Mouse (Mus musculus): ENCODE measurements around the gene Specc1. TPM values are rescaled to one million over a fixed set of nuclear protein-coding genes. Genes with fewer than 3 reads are reported as not detected.

The Specc1 gene
- polyA plus RNA-seq, 1 experiment from 2014 or later, result 15.3 TPM

- no peak overlapping the region for H3K4me3 ChIP-seq
- no peaks in the 10 kb centered on the region for H3K36me3 ChIP-seq (replicated peaks)
- 78% methylated on average over 13 of the region's 13 CpGs for WGBS
- H3K27me3 ChIP-seq (replicated peaks; ENCODE audit: low read depth, poor library complexity, severe bottlenecking), result no peaks in the 10 kb centered on the region
- no peak overlapping the region for H3K27ac ChIP-seq (replicated peaks)
- DNase-seq (ENCODE audit: low spot score), result no peak
- H3K9me3 ChIP-seq, result no peaks in the 10 kb centered on the region
- H3K4me1 ChIP-seq, result peaks cover 26% of the 10 kb centered on the region
Observed at GRCm38 (mm10) chr11:61974106-61974707, 17.6 kb downstream of the Specc1 start.

GRCm38 (mm10) chr11:61975783-61976182 lies 19.2 kb downstream of the Specc1 start:
- no peak for DNase-seq (ENCODE audit: low spot score)
- peaks cover 23% of the 10 kb centered on the region for H3K4me1 ChIP-seq
- no peaks in the 10 kb centered on the region for H3K9me3 ChIP-seq
- 85% methylated on average over 1 of the region's 1 CpGs for WGBS
- no peaks in the 10 kb centered on the region for H3K27me3 ChIP-seq (replicated peaks; ENCODE audit: low read depth, poor library complexity, severe bottlenecking)
- no peaks in the 10 kb centered on the region for H3K36me3 ChIP-seq (replicated peaks)
- H3K27ac ChIP-seq (replicated peaks), result no peak overlapping the region
- no peak overlapping the region for H3K4me3 ChIP-seq

DNA sequence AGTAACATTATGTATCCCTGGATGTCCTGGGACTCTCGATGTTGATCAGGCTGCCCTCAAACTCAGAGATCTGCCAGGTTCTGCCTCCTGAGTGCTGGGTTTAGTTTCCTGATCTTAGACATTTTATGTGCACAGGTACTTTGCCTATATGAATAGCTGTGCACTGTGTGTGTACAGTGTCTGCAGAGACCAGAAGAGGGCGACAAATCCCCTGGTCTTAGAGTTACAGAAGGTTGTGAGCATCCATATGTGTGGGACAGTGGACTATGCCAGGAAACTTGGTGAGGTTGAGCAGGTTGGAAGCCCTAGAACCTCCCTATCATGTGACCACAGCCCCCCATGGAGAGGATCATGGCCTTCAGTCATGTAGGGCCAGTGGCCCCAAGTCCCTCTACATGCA lies 24.7 kb downstream of the Specc1 start:
- H3K9me3 ChIP-seq, result no peaks in the 10 kb centered on the region; the same call in 1 of the 2 replicates
- H3K27me3 ChIP-seq (replicated peaks; ENCODE audit: low read depth, poor library complexity, severe bottlenecking), result no peaks in the 10 kb centered on the region
- peaks cover 11% of the 10 kb centered on the region; the same call in 1 of the 2 replicates for H3K4me1 ChIP-seq
- no peak overlapping the region for H3K4me3 ChIP-seq
- no peak for DNase-seq (ENCODE audit: low spot score)
- no peak overlapping the region for H3K27ac ChIP-seq (replicated peaks)
- H3K36me3 ChIP-seq (replicated peaks), result no peaks in the 10 kb centered on the region
- WGBS, result 75% methylated on average over 2 of the region's 2 CpGs

DNA sequence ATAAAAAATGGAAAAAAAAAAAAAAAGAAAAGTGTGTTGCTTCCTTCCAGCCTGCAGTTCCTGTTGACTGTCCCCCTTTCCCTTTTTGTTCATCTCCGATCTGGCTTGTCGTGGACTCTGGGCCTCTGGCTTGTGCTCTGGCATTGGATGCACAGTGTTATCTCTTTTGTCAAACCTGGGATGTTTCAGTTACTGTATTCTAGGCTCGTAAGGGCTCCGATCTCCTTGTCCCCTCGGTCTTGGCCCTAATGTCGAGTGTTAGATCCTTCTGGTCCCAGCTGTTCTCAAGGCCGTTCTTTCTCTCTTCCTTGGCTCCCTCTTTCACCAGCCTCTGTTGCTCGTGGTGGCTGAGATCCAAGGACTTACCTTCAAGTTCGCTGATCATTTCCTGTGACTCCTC lies 26.3 kb downstream of the Specc1 start:
- Histone ChIP-seq H3K4me3 (no peak overlapping the region), H3K27ac (replicated peaks) (no peak overlapping the region), H3K4me1 (no peaks in the 10 kb centered on the region), H3K27me3 (replicated peaks; ENCODE audit: low read depth, poor library complexity, severe bottlenecking) (no peaks in the 10 kb centered on the region), H3K36me3 (replicated peaks) (no peaks in the 10 kb centered on the region), H3K9me3 (no peaks in the 10 kb centered on the region; the same call in 1 of the 2 replicates)
- no peak for DNase-seq (ENCODE audit: low spot score)
- 83% methylated on average over 9 of the region's 9 CpGs for WGBS

DNA sequence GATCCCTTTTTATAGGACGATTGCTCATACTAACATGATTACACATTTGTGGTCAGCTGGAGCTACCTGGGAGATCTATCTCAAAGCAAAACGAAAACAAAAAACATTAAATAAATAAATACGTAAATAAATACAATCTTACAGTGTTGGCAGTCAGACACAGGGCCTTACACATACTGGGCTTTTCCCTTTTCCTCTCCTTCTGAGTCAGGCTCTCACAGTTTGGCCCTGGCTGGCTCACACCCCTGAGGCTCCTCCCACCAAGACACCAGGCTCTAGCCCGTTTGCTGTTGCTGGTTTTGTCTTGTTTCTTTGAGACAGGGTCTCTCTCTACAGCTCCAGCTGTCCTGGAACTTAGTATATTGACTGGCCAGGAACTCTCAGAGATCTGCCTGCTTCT lies 30.4 kb downstream of the Specc1 start:
- 81% methylated on average over 4 of the region's 4 CpGs for WGBS

DNA sequence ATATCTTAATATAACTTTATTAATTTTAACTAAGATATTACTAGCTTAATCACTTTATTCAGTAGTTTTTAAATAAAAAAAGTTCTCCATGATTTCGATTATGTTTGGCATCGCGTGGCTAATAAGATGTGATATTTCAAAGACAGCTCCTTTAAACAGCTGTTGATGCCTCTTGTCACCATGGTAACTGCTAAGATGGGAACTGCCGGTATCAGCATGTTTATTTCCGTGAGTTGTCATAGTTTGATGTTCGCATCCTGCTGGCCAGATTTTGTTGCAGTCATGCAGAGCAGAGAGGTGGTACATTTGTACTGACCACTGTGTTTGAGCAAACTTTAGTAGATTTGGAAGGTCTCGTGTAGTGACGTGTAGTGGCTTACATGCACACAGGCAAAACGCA lies 33.1 kb downstream of the Specc1 start:
- Histone ChIP-seq H3K27ac (replicated peaks) (no peak overlapping the region), H3K9me3 (no peaks in the 10 kb centered on the region), H3K4me3 (no peak overlapping the region), H3K4me1 (no peaks in the 10 kb centered on the region), H3K27me3 (replicated peaks; ENCODE audit: low read depth, poor library complexity, severe bottlenecking) (no peaks in the 10 kb centered on the region), H3K36me3 (replicated peaks) (no peaks in the 10 kb centered on the region)
- no peak for DNase-seq (ENCODE audit: low spot score)
- WGBS, result 86% methylated on average over 9 of the region's 9 CpGs

More for the DNA sequence above, 30.4 kb downstream of the Specc1 start:
- no peak overlapping the region for H3K4me3 ChIP-seq
- no peak overlapping the region for H3K27ac ChIP-seq (replicated peaks)
- no peaks in the 10 kb centered on the region for H3K36me3 ChIP-seq (replicated peaks)
- H3K9me3 ChIP-seq, result no peaks in the 10 kb centered on the region
- no peaks in the 10 kb centered on the region for H3K27me3 ChIP-seq (replicated peaks; ENCODE audit: low read depth, poor library complexity, severe bottlenecking)
- DNase-seq (ENCODE audit: low spot score), result no peak
- H3K4me1 ChIP-seq, result no peaks in the 10 kb centered on the region

- 81% methylated on average over 2 of the region's 2 CpGs for WGBS
- Histone ChIP-seq H3K27me3 (replicated peaks; ENCODE audit: low read depth, poor library complexity, severe bottlenecking) (no peaks in the 10 kb centered on the region), H3K4me1 (no peaks in the 10 kb centered on the region), H3K36me3 (replicated peaks) (no peaks in the 10 kb centered on the region), H3K9me3 (no peaks in the 10 kb centered on the region), H3K27ac (replicated peaks) (no peak overlapping the region), H3K4me3 (no peak overlapping the region)
- DNase-seq (ENCODE audit: low spot score), result no peak
Observed at GRCm38 (mm10) chr11:61991576-61991975, 35.0 kb downstream of the Specc1 start.

GRCm38 (mm10) chr11:61992671-61993285 lies 36.2 kb downstream of the Specc1 start:
- H3K27me3 ChIP-seq (replicated peaks; ENCODE audit: low read depth, poor library complexity, severe bottlenecking), result no peaks in the 10 kb centered on the region
- WGBS, result 88% methylated on average over 4 of the region's 4 CpGs

DNA sequence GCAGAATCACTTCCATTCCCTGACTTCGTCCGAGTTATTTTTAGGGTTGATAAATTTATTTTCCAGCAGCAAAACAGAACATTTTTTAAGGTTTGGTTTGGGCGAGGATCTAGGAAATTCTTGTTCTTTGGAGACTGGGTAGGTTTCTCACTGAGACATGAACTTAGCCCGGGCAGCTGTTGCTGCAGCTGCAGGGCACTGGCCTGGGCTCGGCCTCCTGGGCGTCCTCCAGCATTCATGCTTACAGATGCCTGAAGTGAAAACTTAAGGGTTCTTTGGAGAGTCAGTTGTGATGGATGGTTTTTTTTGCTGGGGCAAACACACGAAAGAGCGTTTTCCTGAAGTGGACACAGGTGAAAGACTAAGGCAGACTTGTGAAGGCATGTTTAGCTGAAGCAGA lies 42.9 kb downstream of the Specc1 start:
- no peak overlapping the region for H3K4me3 ChIP-seq
- WGBS, result 93% methylated on average over 8 of the region's 8 CpGs
- no peak for DNase-seq (ENCODE audit: low spot score)
- no peaks in the 10 kb centered on the region for H3K27me3 ChIP-seq (replicated peaks; ENCODE audit: low read depth, poor library complexity, severe bottlenecking)
- H3K27ac ChIP-seq (replicated peaks), result no peak overlapping the region
- H3K36me3 ChIP-seq (replicated peaks), result no peaks in the 10 kb centered on the region
- no peaks in the 10 kb centered on the region for H3K9me3 ChIP-seq
- H3K4me1 ChIP-seq, result peaks cover 10% of the 10 kb centered on the region

More at GRCm38 (mm10) chr11:61992671-61993285, 36.2 kb downstream of the Specc1 start:
- no peaks in the 10 kb centered on the region for H3K36me3 ChIP-seq (replicated peaks)
- DNase-seq (ENCODE audit: low spot score), result no peak
- H3K4me3 ChIP-seq, result no peak overlapping the region
- H3K27ac ChIP-seq (replicated peaks), result no peak overlapping the region
- no peaks in the 10 kb centered on the region for H3K4me1 ChIP-seq
- no peaks in the 10 kb centered on the region for H3K9me3 ChIP-seq

- no peak overlapping the region for H3K27ac ChIP-seq (replicated peaks)
- 86% methylated on average over 12 of the region's 12 CpGs for WGBS
- H3K4me1 ChIP-seq, result peaks cover 13% of the 10 kb centered on the region
- no peaks in the 10 kb centered on the region for H3K9me3 ChIP-seq
- no peak for DNase-seq (ENCODE audit: low spot score)
- H3K4me3 ChIP-seq, result no peak overlapping the region
- H3K27me3 ChIP-seq (replicated peaks; ENCODE audit: low read depth, poor library complexity, severe bottlenecking), result no peaks in the 10 kb centered on the region
- no peaks in the 10 kb centered on the region for H3K36me3 ChIP-seq (replicated peaks)
Observed at GRCm38 (mm10) chr11:62000099-62000498, 43.5 kb downstream of the Specc1 start.

DNA sequence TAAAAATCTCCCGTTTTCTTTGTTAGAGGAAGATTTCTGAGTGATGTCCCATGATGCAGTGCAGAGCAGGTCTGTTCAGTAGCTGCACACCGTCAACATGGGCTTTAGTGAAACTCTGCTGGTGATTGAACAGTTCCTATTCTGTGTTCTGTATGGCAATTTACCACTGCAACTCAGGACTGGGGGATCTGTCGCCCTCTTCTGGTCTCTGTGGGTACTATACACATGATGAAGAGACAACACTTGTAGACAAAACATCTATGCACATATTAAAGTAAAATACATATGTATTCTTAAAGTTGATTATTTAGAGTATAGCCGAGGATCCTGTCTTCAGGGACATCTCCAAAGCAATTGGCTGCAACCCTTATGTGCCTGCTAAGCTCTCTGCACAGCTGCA lies 45.4 kb downstream of the Specc1 start:
- DNase-seq (ENCODE audit: low spot score), result no peak
- Histone ChIP-seq H3K27ac (replicated peaks) (no peak overlapping the region), H3K4me3 (no peak overlapping the region), H3K36me3 (replicated peaks) (no peaks in the 10 kb centered on the region), H3K4me1 (peaks cover 21% of the 10 kb centered on the region), H3K27me3 (replicated peaks; ENCODE audit: low read depth, poor library complexity, severe bottlenecking) (no peaks in the 10 kb centered on the region), H3K9me3 (no peaks in the 10 kb centered on the region)
- 75% methylated on average over 4 of the region's 4 CpGs for WGBS

DNA sequence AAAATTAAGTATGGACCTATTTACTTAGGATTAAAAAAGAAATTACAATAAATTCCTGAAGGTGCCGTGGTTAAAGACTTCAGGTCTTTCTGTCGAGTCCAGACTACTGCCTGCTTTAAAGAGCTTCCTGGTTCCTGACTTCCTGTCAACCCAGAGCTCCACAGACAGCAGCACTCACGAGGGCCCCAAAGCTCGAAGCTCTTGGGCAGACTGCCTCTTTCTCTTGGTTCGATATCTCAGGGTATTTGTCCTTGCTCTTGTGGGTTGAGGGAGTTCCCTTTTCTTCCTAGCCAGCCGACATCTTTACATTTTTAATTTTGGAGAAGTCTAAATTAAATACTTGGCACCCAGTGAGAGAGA lies 48.3 kb downstream of the Specc1 start:
- Histone ChIP-seq H3K27me3 (replicated peaks; ENCODE audit: low read depth, poor library complexity, severe bottlenecking) (no peaks in the 10 kb centered on the region), H3K9me3 (no peaks in the 10 kb centered on the region), H3K4me1 (peaks cover 21% of the 10 kb centered on the region), H3K27ac (replicated peaks) (no peak overlapping the region), H3K36me3 (replicated peaks) (no peaks in the 10 kb centered on the region), H3K4me3 (no peak overlapping the region)
- no peak for DNase-seq (ENCODE audit: low spot score)
- WGBS, result 58% methylated on average over 6 of the region's 6 CpGs

DNA sequence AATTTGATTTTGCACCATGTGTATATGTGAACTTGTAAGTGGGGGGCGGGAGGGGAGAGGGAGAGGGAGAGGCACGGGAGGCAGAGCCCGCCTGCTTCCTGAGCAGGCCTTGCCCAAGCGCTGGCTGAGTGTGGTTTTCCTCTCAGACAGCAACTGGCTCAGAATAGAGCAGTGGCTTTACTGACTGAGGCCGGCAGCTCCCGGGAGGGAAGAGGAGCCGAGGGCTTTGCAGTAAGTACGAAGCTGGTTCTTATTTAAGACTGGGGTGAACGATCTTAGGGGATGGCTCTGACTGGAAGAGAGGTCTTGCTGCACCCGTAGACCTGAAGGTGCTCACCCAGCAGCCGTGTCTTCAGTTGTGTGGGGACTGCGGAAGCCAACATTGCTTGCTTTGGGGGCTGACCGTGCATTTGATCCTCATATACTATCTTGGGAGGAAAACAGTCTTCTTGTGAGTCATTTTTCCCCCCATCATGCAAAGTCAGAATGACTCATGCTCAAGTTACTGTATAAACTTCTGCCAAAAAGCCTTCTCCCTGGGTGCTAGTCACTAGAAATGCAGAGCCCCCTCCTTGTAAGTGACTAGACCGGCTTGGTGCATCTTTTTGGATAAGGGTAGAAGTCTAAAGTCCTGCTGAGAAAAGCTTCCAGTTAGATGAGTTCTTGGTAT lies 48.8 kb downstream of the Specc1 start:
- DNase-seq (ENCODE audit: low spot score), result no peak
- 0 out of 2 replicates have a peak overlapping the region, but pooled peaks have one; percentile 27 for H3K27ac ChIP-seq (replicated peaks)
- H3K36me3 ChIP-seq (replicated peaks), result no peaks in the 10 kb centered on the region
- peaks cover 21% of the 10 kb centered on the region for H3K4me1 ChIP-seq
- H3K27me3 ChIP-seq (replicated peaks; ENCODE audit: low read depth, poor library complexity, severe bottlenecking), result no peaks in the 10 kb centered on the region
- WGBS, result 56% methylated on average over 14 of the region's 14 CpGs
- H3K9me3 ChIP-seq, result no peaks in the 10 kb centered on the region
- H3K4me3 ChIP-seq, result no peak overlapping the region
